Mouse (Mus musculus) G1E (cell line): Measurements from ENCODE around the gene Arhgap22.

Source experiments
- CTCF ChIP-seq: IDR thresholded peaks from 2 replicates; pipeline ENCODE4 v1.5.1; 2012; ENCODE audit warnings: low read depth, low read length, inconsistent platforms, mixed read lengths
- GATA1 ChIP-seq: IDR thresholded peaks from 2 replicates; pipeline ENCODE4 v1.6.1; 2012; ENCODE audit warnings: borderline replicate concordance, low read length, inconsistent platforms, mixed read lengths

DNA sequence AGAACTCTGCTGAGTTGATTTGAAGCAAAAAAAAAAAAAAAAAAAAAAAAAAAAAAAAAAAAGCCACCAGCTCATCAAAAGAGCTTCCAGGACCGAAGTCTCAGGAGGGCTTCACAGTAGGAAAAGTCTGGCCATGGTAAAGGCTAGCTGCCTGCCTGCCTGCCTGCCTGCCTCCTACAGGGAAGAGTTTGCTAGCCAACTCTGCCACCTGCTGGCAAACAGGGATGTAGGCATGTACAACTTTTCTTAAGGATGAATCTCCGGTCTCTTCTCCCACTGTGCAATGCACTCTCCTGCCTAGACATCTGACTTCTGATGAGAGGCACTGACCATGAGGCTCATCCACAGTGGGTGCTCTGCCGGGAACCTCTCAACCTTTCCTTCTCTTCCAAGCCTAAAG lies 157.4 kb downstream of the Arhgap22 start:
- TF ChIP-seq CTCF = peak; percentile 28; the same call in 1 of the 2 replicates
- TF ChIP-seq GATA1 = no peak
